Mouse (Mus musculus) megakaryocyte, adult 5-6 weeks (primary cell): ENCODE data around the gene Gm45062. TPM values are rescaled to one million over a fixed set of nuclear protein-coding genes. Genes with fewer than 3 reads are reported as not detected.

Experiments
- total RNA-seq, 2 experiments: library from RNA; stranded (forward) in 1 of 2; stranded (reverse) in 1 of 2; fragments of 153-499, 151-499 nt in 1 of 2; fragments of 221-1000, 200-1000 nt in 1 of 2; gene quantifications; 2 replicates each; pipeline versions ENCODE4 v1.2.3 to v1.2.4; 2015 to 2017

Gm45062 gene
- total RNA-seq, 2 experiments from 2014 or later: 3.2 to 8.0 TPM

Other genes starting within 250 kb of the Gm45062 start
- 0.02 TPM in 1 of 2 replicates, not detected in the other for gene Col28a1, start 66.8 kb upstream of the Gm45062 start, total RNA-seq (2015)
- not detected in 2 replicates for gene Col28a1, start 66.8 kb upstream of the Gm45062 start, total RNA-seq (2017)
- gene Mios, start 50.2 kb upstream of the Gm45062 start, total RNA-seq (2015): 11.2 and 13.2 TPM in 2 replicates
- 12.6 and 14.6 TPM in 2 replicates for gene Mios, start 50.2 kb upstream of the Gm45062 start, total RNA-seq (2017)
- 91.2 and 100 TPM in 2 replicates for gene Rpa3, start 277 bp upstream of the Gm45062 start, total RNA-seq (2015)
- 64.0 and 76.1 TPM in 2 replicates for gene Rpa3, start 277 bp upstream of the Gm45062 start, total RNA-seq (2017)
- gene Umad1, start 162 bp upstream of the Gm45062 start, total RNA-seq (2015): 27.2 and 28.5 TPM in 2 replicates
- 13.6 and 14.1 TPM in 2 replicates for gene Umad1, start 162 bp upstream of the Gm45062 start, total RNA-seq (2017)